Mouse (Mus musculus): Measurements from ENCODE around the gene Rps23.
"Not testable (repeated sequence)": the region's sequence is repeated elsewhere in the genome, so short reads cannot be mapped to it uniquely, and the experiment has no call there.

The Rps23 gene

DNA sequence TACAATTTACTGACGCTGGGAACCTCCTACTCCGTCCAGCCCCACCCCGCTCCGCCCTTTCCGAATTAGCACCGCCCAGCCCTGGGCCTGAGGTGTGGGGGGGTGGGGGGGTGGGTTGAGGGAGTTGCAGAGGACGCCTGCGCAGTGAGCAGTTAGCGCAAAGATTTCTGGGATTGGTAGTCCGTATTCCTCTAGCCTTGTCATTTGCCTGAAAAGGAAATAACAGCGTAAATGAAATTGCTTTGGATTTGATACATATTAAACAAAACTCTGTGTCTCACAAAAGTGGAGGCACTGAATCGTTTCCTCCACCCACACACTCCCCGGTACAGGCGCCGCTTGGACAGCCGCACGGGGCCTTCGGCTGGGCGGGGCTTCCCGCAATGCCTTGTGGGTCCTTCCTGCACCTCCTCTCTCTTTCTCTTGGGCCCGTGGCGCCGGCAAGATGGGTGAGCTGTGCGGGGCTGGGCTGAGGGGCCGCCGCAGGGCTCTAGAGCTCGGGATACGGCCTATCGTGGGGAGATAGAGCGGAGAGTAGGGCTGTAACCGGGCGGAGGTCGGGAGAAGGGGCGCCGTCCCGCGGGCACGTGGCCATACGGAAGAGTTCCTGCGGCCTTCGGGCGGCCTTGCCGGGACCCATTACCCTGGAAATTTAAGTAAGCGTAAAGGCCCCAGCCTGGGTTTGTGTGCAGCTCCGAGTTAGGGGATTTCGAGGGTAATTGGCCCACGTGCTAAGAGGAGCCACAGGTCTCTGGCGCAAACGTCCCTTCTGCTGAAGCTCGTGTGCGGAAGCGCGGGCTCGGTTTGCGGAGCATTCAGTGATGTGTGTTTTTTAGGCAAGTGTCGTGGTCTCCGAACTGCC is at the start of gene Rps23:
Rps23 (plus strand) TSS at position 208 of the 862 bp plus-strand sequence.
- DNase-seq (ENCODE audit: low read depth, low spot score) = peak; percentile 90

DNA sequence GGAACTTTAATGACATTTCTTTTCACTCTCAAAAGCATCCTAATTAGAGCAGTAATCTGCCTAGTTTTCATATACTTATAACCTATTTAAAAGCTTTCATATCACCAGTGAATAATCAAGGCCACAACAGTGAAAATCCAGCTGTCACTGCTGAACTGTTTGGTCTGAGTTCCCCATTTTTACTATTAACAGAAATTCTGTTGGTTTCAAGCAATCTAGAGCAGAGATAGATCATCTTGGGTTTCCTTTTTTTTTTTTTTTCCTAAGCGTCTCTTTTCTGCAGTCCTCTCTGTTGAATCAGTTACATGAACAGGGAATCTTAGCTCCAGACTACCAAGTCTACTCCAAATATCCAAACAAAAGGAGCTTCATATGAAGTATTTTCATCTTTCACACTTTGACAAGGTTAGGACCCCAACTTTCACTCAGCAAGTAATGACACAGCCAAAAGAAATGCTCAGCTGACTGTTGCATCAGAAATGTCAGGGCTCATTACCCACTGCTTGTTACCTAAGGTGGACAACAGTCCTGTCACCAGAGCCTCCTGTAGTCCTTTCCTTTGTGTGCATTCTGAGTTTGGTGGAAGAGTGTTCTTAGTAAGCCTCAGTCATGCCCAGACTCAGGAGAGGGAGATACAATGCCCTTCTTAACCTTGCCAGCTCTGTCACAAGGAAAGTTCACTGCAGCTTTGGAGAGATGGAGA is 40.9 kb upstream of the Rps23 start:
- DNase-seq (ENCODE audit: low read depth, low spot score) = no peak

DNA sequence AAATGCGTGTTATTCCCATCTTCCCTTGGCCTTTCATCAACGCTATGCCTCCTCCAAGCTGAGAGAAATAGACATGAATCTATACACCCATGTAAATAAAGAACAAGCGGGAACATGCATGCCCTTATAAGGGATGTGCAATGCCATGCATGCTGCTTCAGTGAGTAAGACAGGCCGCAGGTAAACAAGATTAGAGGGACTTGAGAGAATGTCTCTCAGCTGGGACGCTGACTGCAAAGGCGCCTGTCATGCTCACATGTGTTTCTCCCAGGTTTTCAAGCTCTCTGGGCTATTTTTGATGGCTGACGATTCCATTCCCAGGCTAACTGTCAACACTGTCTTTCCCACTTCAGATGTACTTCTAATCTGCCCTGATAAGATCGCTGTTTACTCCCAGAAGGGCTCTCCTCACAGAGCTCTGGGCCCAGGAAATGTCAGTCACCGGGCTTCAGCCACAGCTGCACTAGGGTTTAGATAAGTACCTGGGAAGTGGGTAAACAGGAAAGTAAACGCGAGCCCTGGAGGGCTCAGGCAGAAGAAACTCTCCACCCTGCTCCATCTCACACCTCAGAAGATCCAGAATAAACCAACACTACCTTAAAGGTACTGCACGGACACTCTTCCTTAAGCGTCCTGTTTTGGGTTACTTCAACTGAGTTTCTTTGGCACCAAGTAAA is 36.8 kb upstream of the Rps23 start:
- DNase-seq (ENCODE audit: low read depth, low spot score) = no peak

GRCm38 (mm10) chr13:90886568-90886983 is 36.2 kb upstream of the Rps23 start:
- DNase-seq (ENCODE audit: low read depth, low spot score) = peak; percentile 62

- no peak for DNase-seq (ENCODE audit: low read depth, low spot score)
These were observed 32.6 kb upstream of the Rps23 start for GRCm38 (mm10) chr13:90890111-90890510.

DNA sequence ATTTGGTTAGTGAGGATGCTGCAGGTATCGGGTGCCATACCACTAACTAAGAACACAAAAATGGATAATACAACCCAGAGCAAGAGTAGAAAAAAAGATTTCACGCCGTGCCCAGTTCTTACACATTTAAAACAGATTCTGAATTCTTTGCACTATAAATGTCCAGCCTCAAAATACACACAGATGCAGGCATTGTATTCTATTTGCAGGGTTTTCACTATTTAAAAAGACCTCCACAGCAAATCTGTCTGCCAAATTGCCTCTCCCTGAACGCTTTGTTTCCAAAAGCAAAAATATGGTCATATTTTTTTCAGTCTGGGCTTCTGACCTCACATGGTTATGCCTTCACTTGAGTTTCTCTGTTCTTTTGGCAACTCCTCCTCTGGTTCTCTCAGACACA is 27.9 kb upstream of the Rps23 start:
- DNase-seq (ENCODE audit: low read depth, low spot score) = no peak

GRCm38 (mm10) chr13:90896098-90896497 is 26.7 kb upstream of the Rps23 start:
- DNase-seq (ENCODE audit: low read depth, low spot score) = no peak

GRCm38 (mm10) chr13:90896821-90897220 is 25.9 kb upstream of the Rps23 start:
- no peak for DNase-seq (ENCODE audit: low read depth, low spot score)

GRCm38 (mm10) chr13:90905176-90905575 is 17.6 kb upstream of the Rps23 start, which contains the start of gene Atp6ap1l:
TSS of gene Atp6ap1l (minus strand) at chr13:90905355.
- no peak for DNase-seq (ENCODE audit: low read depth, low spot score)

GRCm38 (mm10) chr13:90907376-90907775 is 15.4 kb upstream of the Rps23 start:
- DNase-seq (ENCODE audit: low read depth, low spot score) = no peak

DNA sequence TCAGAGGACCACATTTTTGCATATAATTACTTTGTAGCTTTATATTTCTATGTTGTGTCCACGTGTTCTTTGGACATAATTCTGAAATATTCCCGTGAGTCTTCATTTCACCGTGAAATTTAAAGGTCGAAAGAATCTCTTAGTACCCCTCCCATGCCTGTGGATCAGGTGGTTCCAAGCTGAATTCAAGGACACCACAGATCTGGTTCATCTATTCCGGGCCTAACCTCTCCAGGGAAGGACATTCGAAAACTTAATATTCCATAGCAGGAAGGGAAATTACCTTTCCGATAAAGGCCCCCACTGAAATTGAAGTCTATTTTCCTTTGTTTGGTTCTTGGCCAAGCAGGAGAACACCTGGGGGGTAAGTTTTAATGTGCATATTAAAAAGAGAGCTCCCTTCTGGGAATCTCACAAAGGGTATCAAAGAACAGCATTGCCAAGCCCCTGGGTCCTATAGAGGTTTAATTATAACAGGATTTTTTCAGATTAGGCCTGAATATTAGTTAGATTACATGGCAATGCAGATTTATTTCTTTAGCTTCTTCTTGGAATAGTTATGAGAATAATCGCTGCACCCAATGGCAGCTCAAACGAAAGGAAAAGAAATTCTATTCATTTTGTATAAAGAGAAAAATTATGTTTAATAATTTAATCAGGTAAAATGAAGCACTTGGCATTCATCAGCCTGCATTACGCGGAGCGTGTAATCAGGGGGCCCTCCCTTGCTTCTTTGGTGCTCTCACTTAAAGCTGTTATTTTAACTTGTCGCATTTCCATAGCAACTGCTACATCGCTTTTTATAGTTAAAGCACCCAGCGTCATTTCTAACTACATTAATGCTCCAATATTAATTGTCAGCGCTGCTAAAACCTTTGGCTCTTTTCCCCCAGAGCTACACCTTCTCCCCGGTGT is 9.7 kb upstream of the Rps23 start:
- DNase-seq (ENCODE audit: low read depth, low spot score) = no peak

DNA sequence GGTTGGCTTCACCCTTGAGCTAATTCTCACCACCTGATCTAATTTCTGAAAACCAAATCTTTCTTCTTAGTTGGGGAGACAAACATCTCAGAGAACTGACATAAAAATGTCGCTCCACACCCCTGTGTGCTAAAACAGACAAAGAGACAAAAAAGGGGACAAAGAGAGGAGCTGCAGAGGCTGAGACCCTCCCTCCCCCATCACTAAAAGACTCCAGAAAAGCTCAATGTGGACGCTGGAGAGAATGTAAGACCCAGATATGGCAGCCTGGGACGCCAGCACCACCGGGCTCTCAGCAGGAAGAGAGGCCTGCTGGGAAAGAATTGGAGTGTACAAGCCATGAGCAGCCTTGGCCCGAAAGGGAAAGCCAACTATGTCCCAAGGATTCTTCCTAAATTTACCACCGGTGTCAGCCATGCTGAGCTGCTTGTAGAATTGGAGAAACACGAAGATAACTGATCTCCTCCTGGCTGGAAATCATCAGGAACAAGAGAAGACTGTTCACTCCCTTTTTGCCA is 9.0 kb upstream of the Rps23 start:
- DNase-seq (ENCODE audit: low read depth, low spot score) = no peak

DNA sequence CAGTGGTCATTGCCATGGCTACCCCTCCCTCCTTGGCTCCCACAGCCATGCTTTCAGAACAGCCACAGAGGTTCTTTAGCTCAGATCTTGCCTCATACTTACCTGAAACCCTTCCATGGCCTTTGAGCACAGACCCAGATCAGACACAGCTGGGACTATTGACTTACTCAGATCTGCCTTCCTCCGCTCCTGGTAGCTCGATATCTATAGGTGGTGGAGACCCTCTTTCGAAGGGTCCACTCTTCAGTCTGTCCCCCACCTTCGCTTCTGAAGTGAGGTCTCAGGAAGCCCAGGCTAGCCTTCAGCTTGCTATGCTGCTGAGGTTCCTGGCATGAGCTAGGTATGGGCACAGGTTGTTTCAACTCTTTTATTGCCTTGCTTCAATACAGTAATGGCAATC is 8.0 kb upstream of the Rps23 start:
- DNase-seq (ENCODE audit: low read depth, low spot score) = no peak

DNA sequence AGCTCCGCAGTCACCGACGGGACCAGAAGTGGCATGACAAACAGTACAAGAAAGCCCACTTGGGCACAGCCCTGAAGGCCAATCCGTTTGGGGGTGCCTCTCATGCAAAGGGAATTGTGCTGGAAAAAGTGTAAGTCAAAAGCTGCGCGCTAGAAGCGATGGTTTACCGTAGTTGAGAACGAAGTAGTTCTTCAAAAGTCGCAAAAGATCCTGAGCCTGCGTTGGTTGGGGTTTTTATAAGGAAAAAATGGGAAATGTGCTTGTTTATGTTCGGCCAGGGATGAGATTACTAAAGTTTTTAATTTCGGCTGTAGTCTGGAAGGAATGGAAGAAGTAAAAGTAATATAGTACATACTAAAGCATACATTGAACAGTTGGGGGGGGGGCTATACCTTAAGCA is 859 bp downstream of the Rps23 start:
- DNase-seq (ENCODE audit: low read depth, low spot score) = not testable (repeated sequence)

- DNase-seq (ENCODE audit: low read depth, low spot score) = no peak
These were observed 1.3 kb downstream of the Rps23 start for GRCm38 (mm10) chr13:90924072-90924471.

GRCm38 (mm10) chr13:90925191-90925590 is 2.4 kb downstream of the Rps23 start:
- no peak for DNase-seq (ENCODE audit: low read depth, low spot score)

DNA sequence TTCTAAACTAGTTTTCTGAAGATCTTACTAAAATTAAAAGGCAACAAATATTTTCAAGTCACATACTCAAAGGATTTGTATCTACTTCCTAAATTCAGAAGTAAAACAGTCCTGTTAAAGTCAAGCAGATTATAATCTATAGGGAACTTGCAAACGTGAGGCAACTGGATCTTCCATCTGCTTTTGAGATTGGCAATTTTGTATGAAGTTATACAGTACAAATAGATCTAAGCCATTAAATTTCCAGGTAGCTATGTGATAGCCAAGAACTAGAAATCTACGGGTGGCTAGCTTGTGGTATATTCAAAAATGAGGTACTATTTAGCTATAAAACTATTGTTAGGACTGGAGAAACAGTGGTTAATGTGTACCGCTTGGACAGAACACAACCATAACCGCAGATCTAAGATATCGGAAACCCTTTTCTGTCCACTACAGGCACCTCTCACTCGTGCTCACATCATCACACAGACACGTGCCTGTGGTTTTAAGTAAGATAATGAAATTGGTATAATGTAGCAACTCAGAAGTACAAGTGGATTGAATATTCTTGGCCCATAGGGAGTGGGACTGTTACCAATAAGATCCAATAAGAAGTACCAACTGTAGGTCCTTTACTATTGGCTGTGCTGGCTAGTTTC is 3.5 kb downstream of the Rps23 start:
- DNase-seq (ENCODE audit: low read depth, low spot score) = no peak

- no peak for DNase-seq (ENCODE audit: low read depth, low spot score)
These were observed 4.3 kb downstream of the Rps23 start for GRCm38 (mm10) chr13:90926938-90927633.

DNA sequence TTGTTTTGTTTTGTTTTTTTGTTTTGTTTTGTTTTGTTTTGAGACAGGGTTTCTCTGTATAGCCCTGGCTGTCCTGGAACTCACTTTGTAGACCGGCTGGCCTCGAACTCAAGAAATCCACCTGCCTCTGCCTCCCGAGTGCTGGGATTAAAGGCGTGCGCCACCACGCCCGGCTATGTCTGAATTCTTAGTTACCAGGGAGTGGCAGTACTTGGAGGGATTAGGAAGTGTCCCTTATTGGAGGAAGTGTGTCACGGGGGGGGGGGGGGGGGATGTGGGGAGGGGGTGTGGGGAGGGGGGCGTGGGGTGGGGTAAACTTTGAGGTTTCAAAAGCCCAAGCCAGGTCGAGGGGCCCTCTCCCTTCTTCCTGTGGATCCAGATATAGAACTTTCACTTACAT is 5.5 kb downstream of the Rps23 start:
- not testable (repeated sequence) for DNase-seq (ENCODE audit: low read depth, low spot score)

- peak; percentile 56 for DNase-seq (ENCODE audit: low read depth, low spot score)
These were observed 7.1 kb downstream of the Rps23 start for GRCm38 (mm10) chr13:90929847-90930246.
